Mouse (Mus musculus): ENCODE data around the gene Creb3l1.

Creb3l1 gene

GRCm38 (mm10) chr2:91944170-91944950 is 79.9 kb downstream of the Creb3l1 start:
- DNase-seq (ENCODE audit: low spot score): peak; percentile 68

- no peak for DNase-seq (ENCODE audit: low spot score)
Measured at GRCm38 (mm10) chr2:91942356-91942755, 81.9 kb downstream of the Creb3l1 start.

GRCm38 (mm10) chr2:91939303-91939935 is 84.9 kb downstream of the Creb3l1 start:
- no peak for DNase-seq (ENCODE audit: low spot score)

GRCm38 (mm10) chr2:91936154-91936553 is 88.1 kb downstream of the Creb3l1 start:
- DNase-seq (ENCODE audit: low spot score): no peak

- no peak for DNase-seq (ENCODE audit: low spot score)
Measured at GRCm38 (mm10) chr2:91934826-91935525, 89.3 kb downstream of the Creb3l1 start.

GRCm38 (mm10) chr2:91934016-91934415 is 90.3 kb downstream of the Creb3l1 start:
- no peak for DNase-seq (ENCODE audit: low spot score)

- no peak for DNase-seq (ENCODE audit: low spot score)
Measured at GRCm38 (mm10) chr2:91933471-91933870, 90.8 kb downstream of the Creb3l1 start.

GRCm38 (mm10) chr2:91932737-91933350 is 91.5 kb downstream of the Creb3l1 start:
- DNase-seq (ENCODE audit: low spot score): no peak

Measured in left cerebral cortex, adult 11 months (tissue).